Mouse (Mus musculus): Measurements from ENCODE around the gene Coro2b. TPM values are rescaled to one million over a fixed set of nuclear protein-coding genes. Genes with fewer than 3 reads are reported as not detected.
A peak's percentile ranks its signal among the peaks of the same experiment; 100 is the strongest.

The Coro2b gene
- total and polyA plus RNA-seq, 2 experiments from 2014 or later: 22.8 to 36.2 TPM

- 0 out of 2 replicates have a peak overlapping the region, but pooled peaks have one; percentile 33 for H3K9ac ChIP-seq (replicated peaks; ENCODE audit: low read length, poor library complexity, severe bottlenecking)
- 51% methylated on average over 10 of the region's 10 CpGs for WGBS
- H3K27ac ChIP-seq (ENCODE audit: low read depth, low read length): 0 out of 2 replicates have a peak overlapping the region, but pooled peaks have one; percentile 12
- TF ChIP-seq CTCF (IDR thresholded peaks at IDR 0.05): no peak
- H3K36me3 ChIP-seq (ENCODE audit: insufficient read depth, low read length): no peaks in the 10 kb centered on the region
- peaks cover 15% of the 10 kb centered on the region; the same call in 1 of the 2 replicates for H3K4me1 ChIP-seq (ENCODE audit: insufficient read depth, low read length)
- peak; percentile 56 for DNase-seq (ENCODE audit: low spot score)
- H3K27me3 ChIP-seq (ENCODE audit: insufficient read depth, low read length): no peaks in the 10 kb centered on the region
- no peak overlapping the region for H3K4me3 ChIP-seq (ENCODE audit: low read depth, low read length)
- no peak overlapping the region for H3K4me2 ChIP-seq (ENCODE audit: low read depth, low read length, poor library complexity, severe bottlenecking)
- peak; percentile 69; the same call in 1 of the 2 replicates for ATAC-seq (ENCODE audit: low FRiP score)
- no peaks in the 10 kb centered on the region for H3K9me3 ChIP-seq (ENCODE audit: low read length)
Measured at GRCm38 (mm10) chr9:62508740-62509524, 27.9 kb downstream of the Coro2b start.

GRCm38 (mm10) chr9:62506467-62507067 lies 30.3 kb downstream of the Coro2b start:
- no peak for TF ChIP-seq CTCF (IDR thresholded peaks at IDR 0.05)
- H3K36me3 ChIP-seq (ENCODE audit: insufficient read depth, low read length): no peaks in the 10 kb centered on the region
- H3K4me1 ChIP-seq (ENCODE audit: insufficient read depth, low read length): peaks cover 15% of the 10 kb centered on the region; the same call in 1 of the 2 replicates
- peak overlapping the region; percentile 38; the same call in 1 of the 2 replicates for H3K27ac ChIP-seq (ENCODE audit: low read depth, low read length)
- no peak for ATAC-seq (ENCODE audit: low FRiP score)
- H3K4me3 ChIP-seq (ENCODE audit: low read depth, low read length): no peak overlapping the region
- H3K9ac ChIP-seq (replicated peaks; ENCODE audit: low read length, poor library complexity, severe bottlenecking): no peak overlapping the region
- DNase-seq (ENCODE audit: low spot score): no peak
- no peak overlapping the region for H3K4me2 ChIP-seq (ENCODE audit: low read depth, low read length, poor library complexity, severe bottlenecking)
- H3K9me3 ChIP-seq (ENCODE audit: low read length): no peaks in the 10 kb centered on the region
- 77% methylated on average over 11 of the region's 11 CpGs for WGBS
- H3K27me3 ChIP-seq (ENCODE audit: insufficient read depth, low read length): no peaks in the 10 kb centered on the region

- peaks cover 7% of the 10 kb centered on the region; the same call in 1 of the 2 replicates for H3K4me1 ChIP-seq (ENCODE audit: insufficient read depth, low read length)
- no peak overlapping the region for H3K4me3 ChIP-seq (ENCODE audit: low read depth, low read length)
- no peak for ATAC-seq (ENCODE audit: low FRiP score)
- H3K9me3 ChIP-seq (ENCODE audit: low read length): no peaks in the 10 kb centered on the region
- H3K27ac ChIP-seq (ENCODE audit: low read depth, low read length): 0 out of 2 replicates have a peak overlapping the region, but pooled peaks have one; percentile 43
- H3K4me2 ChIP-seq (ENCODE audit: low read depth, low read length, poor library complexity, severe bottlenecking): no peak overlapping the region
- H3K9ac ChIP-seq (replicated peaks; ENCODE audit: low read length, poor library complexity, severe bottlenecking): no peak overlapping the region
- peak; percentile 60 for DNase-seq (ENCODE audit: low spot score)
- TF ChIP-seq CTCF (IDR thresholded peaks at IDR 0.05): no peak
- no peaks in the 10 kb centered on the region for H3K36me3 ChIP-seq (ENCODE audit: insufficient read depth, low read length)
- 56% methylated on average over 7 of the region's 7 CpGs for WGBS
- H3K27me3 ChIP-seq (ENCODE audit: insufficient read depth, low read length): no peaks in the 10 kb centered on the region
Measured at GRCm38 (mm10) chr9:62504129-62504528, 32.7 kb downstream of the Coro2b start.

- H3K36me3 ChIP-seq (ENCODE audit: insufficient read depth, low read length): no peaks in the 10 kb centered on the region
- no peak overlapping the region for H3K4me3 ChIP-seq (ENCODE audit: low read depth, low read length)
- H3K4me2 ChIP-seq (ENCODE audit: low read depth, low read length, poor library complexity, severe bottlenecking): no peak overlapping the region
- peaks cover 2% of the 10 kb centered on the region; the same call in 1 of the 2 replicates for H3K4me1 ChIP-seq (ENCODE audit: insufficient read depth, low read length)
- DNase-seq (ENCODE audit: low spot score): no peak
- 65% methylated on average over 2 of the region's 2 CpGs for whole genome bisulfite sequencing
- ATAC-seq (ENCODE audit: low FRiP score): no peak
- H3K9ac ChIP-seq (replicated peaks; ENCODE audit: low read length, poor library complexity, severe bottlenecking): no peak overlapping the region
- H3K9me3 ChIP-seq (ENCODE audit: low read length): no peaks in the 10 kb centered on the region
- TF ChIP-seq CTCF (IDR thresholded peaks at IDR 0.05): no peak
- no peaks in the 10 kb centered on the region for H3K27me3 ChIP-seq (ENCODE audit: insufficient read depth, low read length)
- no peak overlapping the region for H3K27ac ChIP-seq (ENCODE audit: low read depth, low read length)
Measured at GRCm38 (mm10) chr9:62502361-62502760, 34.5 kb downstream of the Coro2b start.

GRCm38 (mm10) chr9:62501566-62501965 lies 35.3 kb downstream of the Coro2b start:
- TF ChIP-seq CTCF (IDR thresholded peaks at IDR 0.05): no peak
- Histone ChIP-seq H3K36me3 (ENCODE audit: insufficient read depth, low read length) (no peaks in the 10 kb centered on the region), H3K4me2 (ENCODE audit: low read depth, low read length, poor library complexity, severe bottlenecking) (no peak overlapping the region), H3K9me3 (ENCODE audit: low read length) (no peaks in the 10 kb centered on the region), H3K4me3 (ENCODE audit: low read depth, low read length) (no peak overlapping the region), H3K27ac (ENCODE audit: low read depth, low read length) (no peak overlapping the region), H3K9ac (replicated peaks; ENCODE audit: low read length, poor library complexity, severe bottlenecking) (no peak overlapping the region), H3K4me1 (ENCODE audit: insufficient read depth, low read length) (0 out of 2 replicates have a peak, but pooled peaks cover 2% of the 10 kb centered on the region), H3K27me3 (ENCODE audit: insufficient read depth, low read length) (no peaks in the 10 kb centered on the region)
- 91% methylated on average over 3 of the region's 3 CpGs for WGBS
- ATAC-seq (ENCODE audit: low FRiP score) (no peak), DNase-seq (ENCODE audit: low spot score) (no peak)

GRCm38 (mm10) chr9:62500007-62500406 lies 36.8 kb downstream of the Coro2b start:
- no peak overlapping the region for H3K4me3 ChIP-seq (ENCODE audit: low read depth, low read length)
- no peak overlapping the region for H3K4me2 ChIP-seq (ENCODE audit: low read depth, low read length, poor library complexity, severe bottlenecking)
- no peak for DNase-seq (ENCODE audit: low spot score)
- no peaks in the 10 kb centered on the region for H3K9me3 ChIP-seq (ENCODE audit: low read length)
- H3K27ac ChIP-seq (ENCODE audit: low read depth, low read length): no peak overlapping the region
- H3K4me1 ChIP-seq (ENCODE audit: insufficient read depth, low read length): 0 out of 2 replicates have a peak, but pooled peaks cover 2% of the 10 kb centered on the region
- no peaks in the 10 kb centered on the region for H3K36me3 ChIP-seq (ENCODE audit: insufficient read depth, low read length)
- 85% methylated on average over 4 of the region's 4 CpGs for WGBS
- H3K27me3 ChIP-seq (ENCODE audit: insufficient read depth, low read length): no peaks in the 10 kb centered on the region
- ATAC-seq (ENCODE audit: low FRiP score): no peak
- no peak for TF ChIP-seq CTCF (IDR thresholded peaks at IDR 0.05)
- H3K9ac ChIP-seq (replicated peaks; ENCODE audit: low read length, poor library complexity, severe bottlenecking): no peak overlapping the region
